Mouse (Mus musculus) neural tube, embryonic 13.5 days (tissue): Measurements from ENCODE around the gene Calcoco2. TPM values are rescaled to one million over a fixed set of nuclear protein-coding genes. Genes with fewer than 3 reads are reported as not detected.
"Not testable (repeated sequence)": the region's sequence is repeated elsewhere in the genome, so short reads cannot be mapped to it uniquely, and the experiment has no call there.

ENCODE experiments used
- ATAC-seq: fragments of 200-750 bp; cut with Nextera tagmentation; 2 replicates; pipeline ENCODE4 v1.8.0; 2017; ENCODE audit warnings: low read depth, mild to moderate bottlenecking, moderate TSS enrichment, moderate library complexity
- H3K27ac ChIP-seq: fragments of 300-500 bp; sonication (generic); replicated peaks from 2 replicates; pipeline ENCODE4 v1.5.1; 2015; ENCODE audit warnings: moderate library complexity, mild to moderate bottlenecking, inconsistent platforms
- H3K27me3 ChIP-seq: fragments of 300-500 bp; sonication (generic); 2 replicates; pipeline ENCODE4 v1.6.1; 2015; ENCODE audit warnings: mild to moderate bottlenecking, inconsistent platforms
- H3K36me3 ChIP-seq: fragments of 300-500 bp; sonication (generic); 2 replicates; pipeline ENCODE4 v1.6.1; 2015; ENCODE audit warnings: mild to moderate bottlenecking, inconsistent platforms
- H3K4me1 ChIP-seq: fragments of 300-500 bp; sonication (generic); replicated peaks from 2 replicates; pipeline ENCODE4 v1.6.1; 2015; ENCODE audit warnings: inconsistent platforms
- H3K4me2 ChIP-seq: fragments of 300-500 bp; sonication (generic); 2 replicates; pipeline ENCODE4 v1.6.1; 2015; ENCODE audit warnings: inconsistent platforms, mild to moderate bottlenecking, moderate library complexity
- H3K4me3 ChIP-seq: fragments of 300-500 bp; sonication (generic); 2 replicates; pipeline ENCODE4 v1.5.1; 2015; ENCODE audit warnings: mild to moderate bottlenecking, inconsistent platforms
- H3K9ac ChIP-seq: fragments of 300-500 bp; sonication (generic); 2 replicates; pipeline ENCODE4 v1.6.1; 2015; ENCODE audit warnings: moderate library complexity, mild to moderate bottlenecking, inconsistent platforms
- H3K9me3 ChIP-seq: fragments of 300-500 bp; sonication (generic); 2 replicates; pipeline ENCODE4 v1.6.1; 2016; ENCODE audit warnings: inconsistent platforms
- WGBS: fragments of 180-500 bp; shearing (Covaris S2); methylation state at CpG from one replicate; pipeline ENCODE4 v1.1.7; 2015; 5-methylcytosine and 5-hydroxymethylcytosine counted together
- polyA plus RNA-seq: library from polyadenylated mRNA; unstranded; fragments of >200 nt; fragmentation: Nextera tagmentation; extraction: Ambion mirVana; gene quantifications from 2 replicates; pipeline ENCODE4 v1.2.1, GENCODE M21; 2015

Gene Calcoco2
- polyA plus RNA-seq = not detected in 2 replicates

DNA sequence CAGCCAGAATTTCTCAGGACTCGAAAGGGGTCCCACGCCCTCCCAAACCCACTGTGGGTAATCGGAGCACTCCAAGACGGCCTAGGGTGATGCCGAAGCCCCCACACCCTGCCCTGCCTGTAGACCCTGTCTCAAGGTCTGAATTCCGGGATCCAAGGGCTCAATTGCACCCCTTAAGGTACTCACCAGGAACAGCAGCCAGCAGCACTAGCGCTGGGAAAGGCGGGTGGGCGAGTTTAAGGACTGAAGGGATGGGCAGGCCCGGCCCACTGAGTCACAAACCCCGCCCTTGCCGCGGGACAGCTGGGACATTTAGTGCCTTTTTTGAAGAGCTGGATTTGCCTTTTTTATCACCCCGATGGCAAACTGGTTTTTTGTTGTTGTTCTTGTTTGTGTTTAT is at the start of gene Calcoco2:
TSS of gene Calcoco2 (minus strand) at position 214 of the 400 bp plus-strand sequence.
- ATAC-seq = no peak
- no peak within 1 kb of the TSS for H3K27ac ChIP-seq
- no peak within 1 kb of the TSS for H3K4me2 ChIP-seq
- no peaks in the 10 kb centered on the region for H3K4me1 ChIP-seq
- H3K4me3 ChIP-seq = no peak within 1 kb of the TSS
- H3K27me3 ChIP-seq = no peaks in the 10 kb centered on the region; the same call in 1 of the 2 replicates
- H3K9me3 ChIP-seq = no peaks in the 10 kb centered on the region
- WGBS = 45% methylated on average over 14 of the region's 14 CpGs
- no peak within 1 kb of the TSS for H3K9ac ChIP-seq
- no peaks in the 10 kb centered on the region for H3K36me3 ChIP-seq

DNA sequence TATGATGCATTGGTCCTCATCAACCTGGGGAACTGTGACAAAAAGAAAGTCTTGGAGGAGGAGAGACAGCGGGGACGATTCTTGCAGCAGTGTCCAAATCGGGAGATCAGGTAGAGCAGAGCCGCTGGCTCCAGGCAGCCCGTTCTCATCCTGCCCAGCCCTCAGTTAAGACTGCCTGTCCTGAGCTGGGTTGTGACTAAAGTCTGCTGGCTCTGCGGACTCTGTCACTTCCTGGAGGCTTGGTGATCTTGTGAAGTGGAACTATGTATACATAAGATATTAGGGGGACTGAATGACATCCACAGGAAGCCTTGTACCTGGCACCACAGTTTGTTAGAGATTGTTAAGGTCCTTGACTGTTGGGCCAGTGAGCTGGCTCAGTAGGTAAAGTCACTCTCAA is 35.7 kb upstream of the Calcoco2 start:
- Histone ChIP-seq H3K27me3 (peaks cover 52% of the 10 kb centered on the region), H3K4me3 (no peak overlapping the region), H3K4me2 (no peak overlapping the region), H3K27ac (no peak overlapping the region), H3K9me3 (no peaks in the 10 kb centered on the region), H3K36me3 (no peaks in the 10 kb centered on the region), H3K4me1 (peaks cover 10% of the 10 kb centered on the region), H3K9ac (no peak overlapping the region)
- ATAC-seq = no peak
- WGBS = 87% methylated on average over 6 of the region's 6 CpGs

DNA sequence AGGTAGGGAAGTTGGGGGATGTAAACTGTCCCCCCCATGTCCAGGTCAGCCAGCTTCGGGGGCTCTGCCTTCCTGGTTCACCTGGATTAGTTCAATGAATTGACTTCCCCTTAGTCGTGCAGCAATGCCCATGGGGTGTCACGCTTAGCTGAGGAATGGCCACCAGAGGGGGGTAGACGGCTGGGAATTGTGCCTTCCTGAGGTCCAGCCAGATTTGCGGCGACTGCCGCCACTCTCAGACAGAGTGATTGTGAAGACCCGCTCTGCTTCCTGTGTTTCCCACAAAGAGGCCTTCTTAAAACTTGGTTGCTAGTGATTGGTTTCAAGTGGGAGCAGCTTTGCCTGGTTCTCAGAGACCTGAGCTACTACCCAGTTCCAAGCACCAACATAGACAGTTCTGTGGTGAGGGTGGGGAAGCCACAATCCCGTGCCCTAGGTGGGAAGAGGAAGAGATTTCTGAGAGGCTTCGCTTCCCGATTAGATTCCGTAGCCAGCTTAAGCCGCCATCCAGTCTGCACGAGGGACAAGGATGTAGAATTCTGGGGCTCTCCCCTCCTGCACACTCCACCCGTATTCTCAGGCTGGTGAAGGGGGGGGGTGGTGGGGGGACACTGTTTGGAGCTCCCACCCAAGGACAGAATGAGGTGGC is 34.0 kb upstream of the Calcoco2 start:
- 2% methylated on average over 15 of the region's 15 CpGs for WGBS
- ATAC-seq = peak; percentile 79; the same call in 1 of the 2 replicates
- H3K9ac ChIP-seq = peak overlapping the region; percentile 50; the same call in 1 of the 2 replicates

DNA sequence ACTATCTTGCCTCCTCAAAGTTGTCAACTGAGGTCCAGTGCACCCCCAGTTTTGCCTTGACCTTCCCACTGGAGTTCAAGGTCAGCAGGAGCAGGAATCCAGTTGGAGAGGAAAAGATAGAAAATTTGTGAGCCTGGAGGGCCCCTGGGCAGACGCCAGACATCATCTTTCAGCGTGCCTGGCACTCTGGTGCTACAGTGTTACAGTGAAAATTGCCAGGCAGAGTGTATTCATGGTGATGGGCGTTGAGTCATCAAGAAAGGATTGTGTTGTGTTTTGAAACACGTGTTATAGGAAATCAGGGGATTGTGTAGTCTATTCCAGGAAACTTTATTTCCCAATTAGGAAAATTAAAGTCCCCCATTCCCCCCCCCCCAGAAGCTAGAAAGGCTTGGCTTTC is 32.0 kb upstream of the Calcoco2 start:
- Histone ChIP-seq H3K27ac (no peak overlapping the region), H3K4me3 (no peak overlapping the region), H3K9me3 (no peaks in the 10 kb centered on the region), H3K4me1 (peaks cover 16% of the 10 kb centered on the region), H3K9ac (no peak overlapping the region), H3K27me3 (peaks cover 37% of the 10 kb centered on the region), H3K4me2 (no peak overlapping the region), H3K36me3 (no peaks in the 10 kb centered on the region)
- no peak for ATAC-seq
- WGBS = 63% methylated on average over 4 of the region's 4 CpGs

More for the DNA sequence above, 34.0 kb upstream of the Calcoco2 start:
- peaks cover 15% of the 10 kb centered on the region for H3K4me1 ChIP-seq
- H3K36me3 ChIP-seq = no peaks in the 10 kb centered on the region
- no peaks in the 10 kb centered on the region for H3K9me3 ChIP-seq
- peak overlapping the region; percentile 42 for H3K4me2 ChIP-seq
- peak overlapping the region; percentile 12 for H3K4me3 ChIP-seq
- H3K27ac ChIP-seq = no peak overlapping the region
- peaks cover 40% of the 10 kb centered on the region for H3K27me3 ChIP-seq

DNA sequence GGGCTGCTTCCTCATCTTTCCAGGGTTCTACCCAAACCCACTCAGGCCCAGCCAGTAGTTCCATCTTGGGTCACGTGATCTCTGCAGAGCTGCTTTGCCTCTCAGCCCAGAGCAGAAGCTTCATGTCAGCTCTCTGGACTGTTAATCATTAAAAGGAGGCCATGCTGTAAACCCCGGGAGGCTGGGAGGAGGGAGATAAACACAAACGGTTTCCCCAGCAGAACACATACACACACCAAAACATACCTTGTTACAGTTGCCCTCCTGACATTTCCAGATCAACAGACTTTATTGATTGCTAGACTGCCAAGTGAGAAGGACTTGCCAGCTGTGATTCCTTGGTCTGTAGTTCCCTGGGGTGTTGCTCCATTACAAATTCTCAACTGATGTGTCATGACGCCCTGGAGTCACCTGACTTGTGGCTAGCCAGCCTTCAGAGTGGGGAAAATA is 29.0 kb upstream of the Calcoco2 start:
- WGBS = 18% methylated on average over 4 of the region's 4 CpGs
- Histone ChIP-seq H3K4me3 (no peak overlapping the region), H3K4me1 (peaks cover 12% of the 10 kb centered on the region), H3K9ac (no peak overlapping the region), H3K36me3 (no peaks in the 10 kb centered on the region), H3K27ac (0 out of 2 replicates have a peak overlapping the region, but pooled peaks have one; percentile 28), H3K4me2 (no peak overlapping the region), H3K9me3 (no peaks in the 10 kb centered on the region), H3K27me3 (peaks cover 8% of the 10 kb centered on the region)
- ATAC-seq = no peak

DNA sequence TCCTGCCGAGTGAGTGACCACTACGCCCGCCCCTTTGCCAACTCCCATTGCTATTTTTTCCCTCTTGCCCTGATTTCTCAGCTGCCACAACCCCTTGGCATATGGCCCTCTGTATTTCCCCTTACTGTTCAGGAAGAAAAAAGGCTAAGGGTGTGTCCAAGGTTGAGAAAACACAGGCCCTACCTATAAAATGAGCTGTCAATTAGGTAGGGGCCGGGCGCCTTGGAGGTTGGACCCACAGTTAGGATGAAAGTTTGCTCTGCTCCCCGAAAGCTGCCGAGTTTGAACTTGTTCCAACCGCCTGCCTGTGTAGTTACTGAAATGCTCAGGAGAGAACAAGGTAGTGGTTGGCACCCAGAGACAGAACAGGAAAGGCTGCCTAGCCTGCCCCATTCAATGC is 24.1 kb upstream of the Calcoco2 start:
- Histone ChIP-seq H3K4me2 (no peak overlapping the region), H3K27me3 (peaks cover 12% of the 10 kb centered on the region; the same call in 1 of the 2 replicates), H3K36me3 (no peaks in the 10 kb centered on the region), H3K4me3 (no peak overlapping the region), H3K27ac (no peak overlapping the region), H3K4me1 (peaks cover 14% of the 10 kb centered on the region), H3K9ac (no peak overlapping the region), H3K9me3 (no peaks in the 10 kb centered on the region)
- no peak for ATAC-seq
- 87% methylated on average over 8 of the region's 8 CpGs for WGBS

DNA sequence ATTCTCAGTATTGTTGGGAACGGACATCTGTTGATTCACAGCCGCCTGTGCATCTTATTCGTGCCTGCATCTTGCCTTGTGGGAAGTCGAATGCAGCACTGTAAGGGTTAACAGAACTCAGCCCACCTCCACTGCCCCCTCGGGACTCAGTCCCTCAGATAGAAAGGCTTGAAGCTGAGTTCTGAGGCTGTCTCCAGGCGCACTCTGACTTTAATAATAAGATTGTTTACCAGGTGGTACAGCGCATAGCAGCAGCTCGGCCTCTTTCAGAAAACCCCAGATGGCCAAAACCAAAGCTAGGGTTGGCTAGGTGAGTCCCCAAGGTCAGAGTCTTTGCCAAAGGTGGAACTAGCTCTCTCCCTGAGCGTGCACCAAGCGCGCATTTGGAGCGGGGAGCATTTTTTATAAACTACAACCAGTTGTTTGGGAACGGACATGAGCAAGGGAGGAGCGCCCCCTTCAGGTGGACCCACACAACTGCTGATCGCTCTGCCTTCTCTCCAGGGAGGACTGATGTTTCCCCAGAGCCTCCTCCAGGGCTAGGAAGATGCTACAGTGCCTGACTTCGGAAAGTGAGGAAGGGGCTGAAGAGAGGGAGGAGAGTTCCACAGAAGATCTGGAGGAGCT is 21.6 kb upstream of the Calcoco2 start, which contains the start of gene Ttll6:
TSS of gene Ttll6 (plus strand) at position 548 of the 627 bp plus-strand sequence.
- peaks cover 11% of the 10 kb centered on the region for H3K4me1 ChIP-seq
- H3K9ac ChIP-seq = no peak within 1 kb of the TSS
- WGBS = 21% methylated on average over 16 of the region's 16 CpGs
- H3K27ac ChIP-seq = no peak within 1 kb of the TSS
- ATAC-seq = no peak
- H3K4me3 ChIP-seq = no peak within 1 kb of the TSS
- H3K27me3 ChIP-seq = peaks cover 12% of the 10 kb centered on the region; the same call in 1 of the 2 replicates
- H3K4me2 ChIP-seq = peak within 1 kb of the TSS; percentile 35
- H3K36me3 ChIP-seq = no peaks in the 10 kb centered on the region
- no peaks in the 10 kb centered on the region for H3K9me3 ChIP-seq

DNA sequence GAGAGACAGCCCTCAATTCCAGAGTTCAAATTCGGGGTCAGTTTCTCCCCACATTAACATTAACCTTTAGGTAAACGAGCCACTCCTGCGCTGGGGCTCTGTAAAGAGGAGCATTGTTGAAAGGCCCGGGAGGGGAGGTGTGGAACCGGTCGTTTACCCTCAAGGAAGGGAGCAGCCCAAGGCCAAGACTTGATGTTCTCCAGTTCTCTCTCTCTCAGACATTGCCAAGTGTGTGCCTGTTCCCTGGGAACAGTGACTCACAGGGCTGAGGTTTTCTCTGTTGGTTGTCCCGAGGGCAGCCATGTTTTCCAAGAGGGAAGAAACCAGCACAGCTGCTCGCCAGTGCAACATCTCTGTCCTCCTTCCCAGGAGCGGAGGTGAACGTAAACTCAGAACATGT is 18.8 kb upstream of the Calcoco2 start:
- no peak overlapping the region for H3K27ac ChIP-seq
- H3K36me3 ChIP-seq = no peaks in the 10 kb centered on the region
- no peak overlapping the region for H3K4me2 ChIP-seq
- no peak for ATAC-seq
- 55% methylated on average over 10 of the region's 10 CpGs for WGBS
- no peaks in the 10 kb centered on the region for H3K9me3 ChIP-seq
- peaks cover 11% of the 10 kb centered on the region for H3K4me1 ChIP-seq
- H3K9ac ChIP-seq = no peak overlapping the region
- no peak overlapping the region for H3K4me3 ChIP-seq
- H3K27me3 ChIP-seq = peaks cover 23% of the 10 kb centered on the region

DNA sequence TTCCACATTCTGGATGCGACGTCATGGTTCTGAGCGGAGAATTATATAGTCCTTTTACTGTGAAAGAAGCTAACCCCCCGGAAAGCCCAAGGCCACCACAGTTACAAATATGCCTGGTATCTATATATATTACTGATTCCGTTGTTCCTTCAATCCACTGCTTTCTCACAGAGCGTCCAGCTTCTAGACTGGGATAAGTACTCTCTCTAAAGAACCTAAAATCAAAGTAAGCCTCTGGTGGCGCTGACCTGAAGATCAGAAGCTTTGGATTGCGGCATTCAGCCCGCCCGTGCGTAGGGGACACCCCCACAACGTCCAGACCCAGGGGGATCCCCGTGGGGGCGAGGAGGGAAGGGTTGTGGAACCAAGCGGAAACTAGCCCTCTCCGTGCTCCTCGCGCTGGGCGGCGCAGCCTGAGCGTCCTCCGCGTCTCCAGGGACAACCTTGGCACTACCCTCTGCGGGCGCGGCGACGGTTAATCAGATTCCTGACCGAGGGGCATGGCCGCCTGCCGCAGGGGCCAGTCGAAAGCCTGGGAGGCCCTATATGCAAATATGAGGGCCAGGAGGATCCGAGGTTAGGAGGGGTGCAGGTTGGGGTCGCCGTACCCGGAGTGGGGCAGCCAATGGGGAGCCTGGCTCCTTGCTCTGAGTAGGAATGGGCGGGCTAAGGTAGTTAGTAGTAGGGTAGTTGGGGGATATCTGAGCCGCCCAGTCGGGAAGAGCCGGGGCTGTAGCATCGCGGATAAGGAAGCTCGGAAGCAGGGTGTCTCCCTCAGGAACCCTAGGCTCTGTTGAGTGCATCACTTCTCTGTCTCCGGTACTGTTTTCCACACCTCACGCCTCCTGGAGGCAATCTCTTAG is 12.5 kb upstream of the Calcoco2 start:
- Histone ChIP-seq H3K27me3 (peaks cover 55% of the 10 kb centered on the region), H3K9ac (peak overlapping the region; percentile 59), H3K4me1 (peaks cover 12% of the 10 kb centered on the region), H3K9me3 (no peaks in the 10 kb centered on the region), H3K4me2 (peak overlapping the region; percentile 77), H3K36me3 (no peaks in the 10 kb centered on the region), H3K4me3 (peak overlapping the region; percentile 44), H3K27ac (no peak overlapping the region)
- ATAC-seq = peak; percentile 56
- WGBS = 2% methylated on average over 45 of the region's 45 CpGs

DNA sequence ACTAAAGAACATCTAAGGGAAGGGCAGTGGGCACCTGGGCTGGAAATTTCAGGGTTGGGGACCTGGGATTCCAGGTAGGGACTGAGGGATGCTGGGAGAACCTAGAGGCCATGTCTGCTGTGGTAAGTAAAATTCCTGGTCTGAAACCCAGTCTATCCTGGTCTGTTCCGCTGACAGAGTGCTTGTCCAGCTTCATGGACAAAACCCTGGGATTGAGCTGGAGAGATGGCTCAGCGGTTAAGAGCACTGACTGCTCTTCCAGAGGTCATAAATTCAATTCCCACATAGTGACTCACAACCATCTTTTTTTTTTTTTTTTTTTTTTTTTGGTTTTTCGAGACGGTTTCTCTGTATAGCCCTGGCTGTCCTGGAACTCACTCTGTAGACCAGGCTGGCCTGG is 11.0 kb upstream of the Calcoco2 start:
- H3K9me3 ChIP-seq, H3K9ac ChIP-seq, H3K4me3 ChIP-seq, H3K4me2 ChIP-seq, H3K27ac ChIP-seq, H3K36me3 ChIP-seq, ATAC-seq: not testable (repeated sequence)
- 69% methylated on average over 4 of the region's 4 CpGs for WGBS
- peaks cover 12% of the 10 kb centered on the region for H3K4me1 ChIP-seq
- H3K27me3 ChIP-seq = peaks cover 55% of the 10 kb centered on the region

DNA sequence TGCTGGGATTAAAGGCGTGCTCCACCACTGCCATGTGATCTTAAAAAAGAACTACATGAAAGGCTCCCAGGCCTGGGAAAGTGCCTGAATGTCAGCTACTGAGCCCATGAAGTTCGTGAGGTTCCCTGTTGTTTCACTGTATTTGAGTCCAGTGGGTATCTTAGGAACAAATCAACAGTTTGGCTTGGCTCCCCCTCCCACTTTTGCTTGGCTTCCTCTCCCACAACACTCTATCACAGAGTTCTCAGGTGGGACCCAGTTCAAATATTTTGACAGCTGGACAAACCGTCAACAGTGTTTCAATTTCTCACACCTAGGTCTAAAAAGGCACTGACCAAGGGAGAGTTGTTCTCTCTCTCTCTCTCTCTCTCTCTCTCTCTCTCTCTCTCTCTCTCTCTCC is 7.6 kb upstream of the Calcoco2 start:
- Histone ChIP-seq H3K4me2 (no peak overlapping the region), H3K9me3 (no peaks in the 10 kb centered on the region), H3K27me3 (peaks cover 33% of the 10 kb centered on the region), H3K4me1 (peaks cover 7% of the 10 kb centered on the region), H3K36me3 (no peaks in the 10 kb centered on the region), H3K4me3 (no peak overlapping the region), H3K27ac (no peak overlapping the region), H3K9ac (no peak overlapping the region)
- 60% methylated on average over 3 of the region's 3 CpGs for WGBS
- ATAC-seq = no peak

DNA sequence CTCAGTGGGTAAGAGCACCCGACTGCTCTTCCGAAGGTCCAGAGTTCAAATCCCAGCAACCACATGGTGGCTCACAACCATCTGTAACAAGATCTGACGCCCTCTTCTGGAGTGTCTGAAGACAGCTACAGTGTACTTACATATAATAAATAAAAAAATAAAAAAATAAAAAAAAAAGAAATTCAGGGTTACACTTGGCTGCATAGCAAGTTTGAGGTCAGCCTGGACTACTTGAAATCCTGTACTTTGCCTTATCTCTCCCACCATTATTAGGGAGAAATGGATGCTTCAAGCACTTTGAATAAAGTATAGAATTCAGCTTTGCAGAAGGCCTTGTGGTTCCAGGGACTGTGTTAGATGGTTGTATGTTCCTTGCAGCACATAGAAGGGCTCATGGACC is 5.2 kb upstream of the Calcoco2 start:
- not testable (repeated sequence) for H3K27ac ChIP-seq, H3K9me3 ChIP-seq, H3K4me2 ChIP-seq, H3K36me3 ChIP-seq, ATAC-seq, H3K9ac ChIP-seq, H3K4me1 ChIP-seq, H3K4me3 ChIP-seq
- WGBS = 75% methylated on average over 3 of the region's 3 CpGs
- H3K27me3 ChIP-seq = peaks cover 14% of the 10 kb centered on the region
